Mouse (Mus musculus): ENCODE measurements around the gene Sfmbt1. TPM values are rescaled to one million over a fixed set of nuclear protein-coding genes. Genes with fewer than 3 reads are reported as not detected.

The Sfmbt1 gene
- polyA plus RNA-seq, 1 experiment from 2014 or later: 12.1 TPM

- no peaks in the 10 kb centered on the region for H3K9me3 ChIP-seq
- H3K4me3 ChIP-seq (replicated peaks): no peak overlapping the region
- no peak overlapping the region for H3K4me2 ChIP-seq
- H3K27ac ChIP-seq: no peak overlapping the region
- 69% methylated on average over 5 of the region's 5 CpGs for WGBS
- no peaks in the 10 kb centered on the region for H3K27me3 ChIP-seq (replicated peaks)
- H3K36me3 ChIP-seq: no peaks in the 10 kb centered on the region
- ATAC-seq (ENCODE audit: insufficient read depth, low FRiP score, low read depth): no peak
- no peak overlapping the region for H3K9ac ChIP-seq
- H3K4me1 ChIP-seq: no peaks in the 10 kb centered on the region
Measured at GRCm38 (mm10) chr14:30762904-30763568, 48.4 kb downstream of the Sfmbt1 start.

DNA sequence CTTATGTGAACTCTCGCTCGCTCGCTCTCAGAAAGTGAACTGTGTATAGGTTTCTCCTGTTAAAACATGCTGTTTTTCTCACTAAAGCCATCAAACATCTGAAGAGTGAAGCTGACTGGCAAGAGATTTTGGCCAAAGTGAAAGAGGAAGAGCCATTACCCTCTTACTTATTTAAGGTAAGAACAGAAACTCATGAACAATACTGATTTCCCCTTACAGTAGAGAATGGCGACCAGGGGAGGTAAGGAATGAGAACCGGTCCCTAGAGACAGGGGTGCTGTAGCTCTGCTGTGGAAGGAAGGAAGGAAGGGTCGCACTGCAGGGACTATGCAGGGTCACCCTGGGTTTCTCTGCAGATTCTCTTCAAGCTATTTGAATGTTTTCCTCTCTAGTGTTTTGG lies 70.0 kb downstream of the Sfmbt1 start:
- H3K27ac ChIP-seq: no peak overlapping the region
- 94% methylated on average over 6 of the region's 6 CpGs for WGBS
- H3K9me3 ChIP-seq: no peaks in the 10 kb centered on the region
- no peaks in the 10 kb centered on the region for H3K27me3 ChIP-seq (replicated peaks)
- H3K9ac ChIP-seq: no peak overlapping the region
- H3K4me2 ChIP-seq: no peak overlapping the region
- H3K4me1 ChIP-seq: no peaks in the 10 kb centered on the region
- ATAC-seq (ENCODE audit: insufficient read depth, low FRiP score, low read depth): no peak
- no peaks in the 10 kb centered on the region for H3K36me3 ChIP-seq
- no peak overlapping the region for H3K4me3 ChIP-seq (replicated peaks)

- Histone ChIP-seq H3K9me3 (no peaks in the 10 kb centered on the region), H3K27me3 (replicated peaks) (no peaks in the 10 kb centered on the region), H3K36me3 (no peaks in the 10 kb centered on the region), H3K4me2 (no peak overlapping the region), H3K4me1 (no peaks in the 10 kb centered on the region), H3K9ac (no peak overlapping the region), H3K4me3 (replicated peaks) (no peak overlapping the region), H3K27ac (no peak overlapping the region)
- no peak for ATAC-seq (ENCODE audit: insufficient read depth, low FRiP score, low read depth)
- 41% methylated on average over 1 of the region's 1 CpGs for WGBS
Measured at GRCm38 (mm10) chr14:30789471-30789870, 74.8 kb downstream of the Sfmbt1 start.

GRCm38 (mm10) chr14:30792871-30793270 lies 78.2 kb downstream of the Sfmbt1 start:
- Histone ChIP-seq H3K4me2 (no peak overlapping the region), H3K4me1 (no peaks in the 10 kb centered on the region), H3K27ac (no peak overlapping the region), H3K9me3 (no peaks in the 10 kb centered on the region), H3K27me3 (replicated peaks) (no peaks in the 10 kb centered on the region), H3K4me3 (replicated peaks) (no peak overlapping the region), H3K9ac (no peak overlapping the region), H3K36me3 (peaks cover 9% of the 10 kb centered on the region; the same call in 1 of the 2 replicates)
- no peak for ATAC-seq (ENCODE audit: insufficient read depth, low FRiP score, low read depth)
- 74% methylated on average over 3 of the region's 3 CpGs for WGBS

DNA sequence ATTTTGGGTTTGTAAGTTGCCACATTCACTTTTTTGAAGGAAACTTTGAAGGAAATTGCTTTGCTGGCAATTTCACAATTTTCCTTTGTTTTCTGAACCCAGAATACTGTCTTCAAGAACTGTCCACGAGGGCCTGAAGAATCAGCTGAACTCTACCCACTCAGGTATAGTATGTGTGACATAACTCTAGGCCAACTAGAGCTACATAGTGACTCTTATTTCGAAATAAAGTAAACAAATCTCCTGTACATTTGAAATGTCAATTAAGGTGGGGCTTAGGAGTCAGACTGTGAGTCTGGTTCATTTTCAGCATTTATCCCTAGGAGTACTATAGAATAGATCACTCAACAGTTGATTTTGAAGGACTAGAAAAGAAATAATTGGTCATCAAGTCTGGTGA lies 87.1 kb downstream of the Sfmbt1 start:
- Histone ChIP-seq H3K4me2 (no peak overlapping the region), H3K9me3 (no peaks in the 10 kb centered on the region), H3K36me3 (peaks cover 8% of the 10 kb centered on the region; the same call in 1 of the 2 replicates), H3K4me3 (replicated peaks) (no peak overlapping the region), H3K4me1 (no peaks in the 10 kb centered on the region), H3K27ac (no peak overlapping the region), H3K27me3 (replicated peaks) (no peaks in the 10 kb centered on the region), H3K9ac (no peak overlapping the region)
- 70% methylated on average over 2 of the region's 2 CpGs for WGBS
- ATAC-seq (ENCODE audit: insufficient read depth, low FRiP score, low read depth): peak; percentile 39; the same call in 1 of the 2 replicates

DNA sequence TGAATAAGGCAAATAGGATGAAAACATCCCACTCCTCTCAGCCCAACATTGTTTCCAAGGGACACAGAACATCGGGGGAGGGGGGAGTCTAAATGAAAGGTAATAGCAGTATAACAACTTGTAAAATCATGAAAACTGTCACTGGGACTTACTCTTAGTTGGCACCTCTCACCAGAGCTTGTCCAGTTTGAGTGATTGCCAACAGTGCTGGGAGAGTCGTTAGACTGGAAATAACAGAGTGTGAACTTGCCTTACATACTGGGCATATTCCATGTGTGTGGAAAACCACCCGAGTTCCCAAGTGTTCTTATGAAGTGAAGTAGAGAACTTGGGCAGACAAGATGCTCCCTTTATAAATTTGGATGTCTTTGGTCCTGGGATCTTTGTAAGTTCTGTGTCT lies 106.5 kb downstream of the Sfmbt1 start:
- H3K27me3 ChIP-seq (replicated peaks): no peaks in the 10 kb centered on the region
- H3K4me3 ChIP-seq (replicated peaks): no peak overlapping the region
- no peak overlapping the region for H3K9ac ChIP-seq
- peaks cover under 1% of the 10 kb centered on the region; the same call in 1 of the 2 replicates for H3K4me1 ChIP-seq
- no peak overlapping the region for H3K27ac ChIP-seq
- 0 out of 2 replicates have a peak, but pooled peaks cover 5% of the 10 kb centered on the region for H3K36me3 ChIP-seq
- ATAC-seq (ENCODE audit: insufficient read depth, low FRiP score, low read depth): no peak
- H3K9me3 ChIP-seq: no peaks in the 10 kb centered on the region
- WGBS: 81% methylated on average over 3 of the region's 3 CpGs
- H3K4me2 ChIP-seq: no peak overlapping the region

GRCm38 (mm10) chr14:30824456-30824995 lies 109.9 kb downstream of the Sfmbt1 start:
- Histone ChIP-seq H3K9me3 (no peaks in the 10 kb centered on the region), H3K36me3 (no peaks in the 10 kb centered on the region), H3K27ac (no peak overlapping the region), H3K27me3 (replicated peaks) (no peaks in the 10 kb centered on the region), H3K4me2 (no peak overlapping the region), H3K9ac (no peak overlapping the region), H3K4me3 (replicated peaks) (no peak overlapping the region), H3K4me1 (peaks cover 30% of the 10 kb centered on the region)
- 39% methylated on average over 6 of the region's 6 CpGs for WGBS
- no peak for ATAC-seq (ENCODE audit: insufficient read depth, low FRiP score, low read depth)

GRCm38 (mm10) chr14:30825021-30825475 lies 110.4 kb downstream of the Sfmbt1 start:
- peaks cover 34% of the 10 kb centered on the region for H3K4me1 ChIP-seq
- no peaks in the 10 kb centered on the region for H3K36me3 ChIP-seq
- H3K27ac ChIP-seq: no peak overlapping the region
- no peaks in the 10 kb centered on the region for H3K9me3 ChIP-seq
- no peak overlapping the region for H3K9ac ChIP-seq
- 36% methylated on average over 5 of the region's 5 CpGs for WGBS
- ATAC-seq (ENCODE audit: insufficient read depth, low FRiP score, low read depth): no peak
- H3K27me3 ChIP-seq (replicated peaks): no peaks in the 10 kb centered on the region
- peak overlapping the region; percentile 82 for H3K4me3 ChIP-seq (replicated peaks)
- peak overlapping the region; percentile 68; the same call in 1 of the 2 replicates for H3K4me2 ChIP-seq

- Histone ChIP-seq H3K27me3 (replicated peaks) (no peaks in the 10 kb centered on the region), H3K27ac (peak within 1 kb of the TSS; percentile 33), H3K4me2 (peak within 1 kb of the TSS; percentile 68), H3K9ac (peak within 1 kb of the TSS; percentile 76), H3K4me3 (replicated peaks) (peak within 1 kb of the TSS; percentile 82), H3K36me3 (no peaks in the 10 kb centered on the region), H3K9me3 (no peaks in the 10 kb centered on the region), H3K4me1 (peaks cover 34% of the 10 kb centered on the region)
- WGBS: under 1% methylated on average over 61 of the region's 68 CpGs
- ATAC-seq (ENCODE audit: insufficient read depth, low FRiP score, low read depth): peak; percentile 90
Measured at GRCm38 (mm10) chr14:30825476-30826131, 111.0 kb downstream of the Sfmbt1 start, which contains the start of gene Tmem110. TSS of gene Tmem110 (plus strand) at chr14:30825590.

- H3K27ac ChIP-seq: no peak overlapping the region
Measured at GRCm38 (mm10) chr14:30826174-30827140, 111.8 kb downstream of the Sfmbt1 start.

DNA sequence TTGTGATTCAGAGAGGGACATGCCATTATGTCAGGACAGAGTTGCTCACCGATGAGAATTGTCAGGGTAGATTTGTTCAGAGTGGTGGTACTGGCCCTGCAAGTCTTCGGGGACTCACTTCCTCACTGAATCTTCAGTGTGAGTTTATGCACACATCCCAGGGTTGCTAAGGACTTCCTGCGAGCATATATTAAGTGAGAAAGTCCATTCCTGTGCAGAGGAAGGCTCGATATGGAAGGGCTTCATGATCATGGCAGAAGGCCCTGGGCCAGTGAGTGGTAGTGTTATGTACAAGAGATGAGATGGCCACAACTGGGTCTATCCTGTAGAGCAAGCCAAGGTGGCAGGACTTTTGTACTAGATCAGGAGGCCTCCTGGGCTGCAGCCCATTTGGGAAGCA lies 112.8 kb downstream of the Sfmbt1 start:
- no peak for ATAC-seq (ENCODE audit: insufficient read depth, low FRiP score, low read depth)
- Histone ChIP-seq H3K4me3 (replicated peaks) (no peak overlapping the region), H3K4me1 (peaks cover 34% of the 10 kb centered on the region), H3K9me3 (no peaks in the 10 kb centered on the region), H3K27me3 (replicated peaks) (no peaks in the 10 kb centered on the region), H3K4me2 (peak overlapping the region; percentile 68; the same call in 1 of the 2 replicates), H3K9ac (no peak overlapping the region), H3K36me3 (no peaks in the 10 kb centered on the region), H3K27ac (no peak overlapping the region)
- WGBS: 71% methylated on average over 4 of the region's 4 CpGs

More at GRCm38 (mm10) chr14:30826174-30827140, 111.8 kb downstream of the Sfmbt1 start:
- Histone ChIP-seq H3K27me3 (replicated peaks) (no peaks in the 10 kb centered on the region), H3K9me3 (no peaks in the 10 kb centered on the region), H3K4me3 (replicated peaks) (peak overlapping the region; percentile 82), H3K9ac (peak overlapping the region; percentile 76; the same call in 1 of the 2 replicates), H3K36me3 (no peaks in the 10 kb centered on the region), H3K4me1 (peaks cover 34% of the 10 kb centered on the region), H3K4me2 (peak overlapping the region; percentile 68)
- no peak for ATAC-seq (ENCODE audit: insufficient read depth, low FRiP score, low read depth)
- WGBS: 15% methylated on average over 17 of the region's 17 CpGs

All from stomach, embryonic 15.5 days (tissue).